39 mouse cellular contexts compared by ENCODE assay signal in the genomic region with DNA sequence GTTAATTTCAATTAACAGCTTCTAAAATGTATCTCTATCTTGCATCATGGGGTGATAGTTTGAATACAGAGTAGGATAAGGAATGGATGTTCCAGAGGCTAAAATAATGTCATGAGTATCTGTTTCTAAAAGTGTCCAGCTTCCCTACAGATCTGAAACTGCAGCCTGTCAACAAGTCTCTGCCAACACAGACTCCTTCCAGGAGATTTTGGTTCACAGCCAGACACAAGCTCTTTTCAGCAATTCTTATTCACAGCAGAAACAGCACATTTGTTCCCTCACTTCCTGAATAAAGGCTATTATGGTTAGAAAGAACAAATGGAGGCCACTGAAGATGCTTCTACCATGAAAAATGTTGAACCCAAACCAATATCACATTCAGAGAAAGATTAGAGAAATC. TPM values are rescaled to one million over a fixed set of nuclear protein-coding genes. Genes with fewer than 3 reads are reported as not detected.
DNase-seq lines count a peak whose midpoint lies in the region; ATAC-seq and TF ChIP-seq lines count a peak whose summit lies in the region.
"Had no signal": no experiment of that assay in that cellular context is flagged by ENCODE, and none has a peak within 500 bp of the region (broad histone marks: within the 10 kb centered on the region; RNA-seq: fewer than 3 reads in every experiment).

No protein-coding gene starts in this region.

- no peak overlapping the region for H3K27ac ChIP-seq in left cerebral cortex, adult 2 months
- H3K27ac ChIP-seq: embryonic facial prominence, embryonic 13.5 days; forebrain, embryonic 10.5 days; forebrain, embryonic 15.5 days; heart, embryonic 13.5 days; intestine, embryonic 15.5 days; kidney, postnatal 0 days; limb, embryonic 10.5 days; limb, embryonic 15.5 days; liver, embryonic 13.5 days; midbrain, embryonic 12.5 days; stomach, embryonic 15.5 days had no signal

- no peak overlapping the region for H3K4me3 ChIP-seq in left cerebral cortex, adult 2 months
- H3K4me3 ChIP-seq: embryonic facial prominence, embryonic 13.5 days; forebrain, embryonic 10.5 days; forebrain, embryonic 15.5 days; heart, embryonic 13.5 days; intestine, embryonic 15.5 days; limb, embryonic 10.5 days; limb, embryonic 15.5 days; liver, embryonic 13.5 days; megakaryocyte, embryonic 14.5 days; midbrain, embryonic 12.5 days; stomach, embryonic 15.5 days had no signal

- ATAC-seq in frontal cortex, adult (ENCODE audit: low TSS enrichment) = peak; percentile 97
- ATAC-seq in CD4-positive, CD25-positive, alpha-beta regulatory T cell, adult 4 months = no peak
- ATAC-seq: forebrain, embryonic 15.5 days; hindbrain, embryonic 16.5 days; intestine, embryonic 15.5 days; lung, postnatal 0 days had no signal

- intact Hi-C loops in left cerebral cortex, adult 2 months (cut with DNase I) = no loop called here

- no peak for TF ChIP-seq CTCF in left cerebral cortex, adult 2 months (IDR thresholded peaks at IDR 0.05)

- DNase-seq in frontal cortex, postnatal 10 days (ENCODE audit: low spot score in 2 of 2) = no peak
- DNase-seq in left cerebral cortex, adult 9 months (ENCODE audit: low spot score in 2 of 2) = peak; percentile 20 to 28
- no peak for DNase-seq in left cerebral cortex, adult 2 months (ENCODE audit: extremely low spot score in 1 of 2, low spot score in 2 of 2)
- DNase-seq in right cerebral cortex, postnatal 10 days (ENCODE audit: low spot score in 2 of 2) = peak; percentile 19 to 34
- no peak for DNase-seq in right cerebral cortex, postnatal 14 days
- DNase-seq: adrenal gland, postnatal 14 days; cerebellum, adult 18-20 months; gastrocnemius, postnatal 10 days; heart, postnatal 10 days; kidney, adult 2 months; kidney, postnatal 4 days; liver, embryonic 13.5 days; lung, adult 18-20 months; lung, postnatal 4 days; thymus, postnatal 14 days had no signal

RNA-seq across cellular contexts. Expression of a gene that starts 29.1 kb away (rescaled TPM):
- total RNA-seq in left cerebral cortex, adult 2 months (2021) = not detected
- not detected for polyA plus RNA-seq in CD4-positive, CD25-positive, alpha-beta regulatory T cell, adult 4 months (2017; shearing (Covaris generic))
- total RNA-seq: adrenal gland, postnatal 14 days; common myeloid progenitor, adult 5-6 weeks; gastrocnemius, postnatal 10 days; heart, adult 8-10 months; heart, postnatal 10 days; hematopoietic stem cell, adult 5-6 weeks; layer of hippocampus, adult 8-10 months; layer of hippocampus, postnatal 25 days; monocyte, adult 5-6 weeks had no signal
- polyA plus RNA-seq: embryonic facial prominence, embryonic 13.5 days; forebrain, embryonic 10.5 days; forebrain, embryonic 15.5 days; gonadal fat pad, adult 2 months; heart, embryonic 13.5 days; hindbrain, embryonic 16.5 days; intestine, embryonic 15.5 days; kidney, adult 2 months; kidney, postnatal 0 days; limb, embryonic 10.5 days; limb, embryonic 15.5 days; liver, embryonic 13.5 days; lung, postnatal 0 days; midbrain, embryonic 12.5 days; neural tube, embryonic 14.5 days; stomach, embryonic 15.5 days; urinary bladder, adult 2 months had no signal

Comparison
In these comparisons a context has a peak if more than half of its experiments do, and no peak if none do; other contexts are left out.
1. DNase-seq: peak in left cerebral cortex, adult 9 months (2 of 2) and right cerebral cortex, postnatal 10 days (2 of 2); none in frontal cortex, postnatal 10 days (0 of 2), left cerebral cortex, adult 2 months (0 of 2) and right cerebral cortex, postnatal 14 days (single experiment).